Mouse (Mus musculus) mouse embryonic stem cell (cell line): ENCODE data around the gene S100z.

ENCODE experiments used
- in situ Hi-C, 2 experiments: fragments of 300-500 bp; cut with MboI; formaldehyde crosslinking; loops; 1 replicate in 1 of 2; 3 replicates in 1 of 2; pipeline ENCODE4 v1.14.3; 2019 to 2020; ENCODE audit warnings: low sequenced_read_pairs in 2 of 2, low pct_unique_long_range_greater_than_20kb in 1 of 2, mixed read lengths in 1 of 2; ENCODE audit not compliant: unreplicated experiment in 1 of 2

Gene S100z

GRCm38 (mm10) chr13:95478671-95479413 lies at the start of gene S100z:
TSS of gene S100z (minus strand) at chr13:95478721.
- in situ Hi-C loops = no loop called here

GRCm38 (mm10) chr13:95524674-95525491 lies 46.4 kb upstream of the S100z start, which contains the start of gene F2rl1:
TSS of gene F2rl1 (minus strand) at chr13:95525227.
- in situ Hi-C loops = no loop called here

GRCm38 (mm10) chr13:95524424-95524673 lies 45.8 kb upstream of the S100z start:
- in situ Hi-C loops = no loop called here

- in situ Hi-C loops = no loop called here
Observed at GRCm38 (mm10) chr13:95523659-95524423, 45.3 kb upstream of the S100z start.

- in situ Hi-C loops = no loop called here
Observed at GRCm38 (mm10) chr13:95522176-95522575, 43.7 kb upstream of the S100z start.

GRCm38 (mm10) chr13:95521029-95521428 lies 42.5 kb upstream of the S100z start:
- in situ Hi-C loops = no loop called here

GRCm38 (mm10) chr13:95514756-95515155 lies 36.2 kb upstream of the S100z start:
- in situ Hi-C loops = no loop called here

- in situ Hi-C loops = no loop called here
Observed at GRCm38 (mm10) chr13:95510054-95510453, 31.5 kb upstream of the S100z start.

- in situ Hi-C loops = no loop called here
Observed at GRCm38 (mm10) chr13:95503279-95503917, 24.9 kb upstream of the S100z start.

- in situ Hi-C loops = no loop called here
Observed at GRCm38 (mm10) chr13:95496601-95497000, 18.1 kb upstream of the S100z start.

- in situ Hi-C loops = no loop called here
Observed at GRCm38 (mm10) chr13:95494812-95495211, 16.3 kb upstream of the S100z start.

- in situ Hi-C loops = no loop called here
Observed at GRCm38 (mm10) chr13:95493296-95493695, 14.8 kb upstream of the S100z start.

- in situ Hi-C loops = no loop called here
Observed at GRCm38 (mm10) chr13:95491327-95491726, 12.8 kb upstream of the S100z start.

GRCm38 (mm10) chr13:95484664-95485063 lies 6.1 kb upstream of the S100z start:
- in situ Hi-C loops = no loop called here

- in situ Hi-C loops = no loop called here
Observed at GRCm38 (mm10) chr13:95481428-95481827, 2.9 kb upstream of the S100z start.

- in situ Hi-C loops = no loop called here
Observed at GRCm38 (mm10) chr13:95477173-95477572, 1.3 kb downstream of the S100z start.

- in situ Hi-C loops = no loop called here
Observed at GRCm38 (mm10) chr13:95475124-95475523, 3.4 kb downstream of the S100z start.

- in situ Hi-C loops = loop anchor here (5.0 kb wide), 1 partner anchor 87 kb away; no protein-coding TSS in a partner anchor
Observed at GRCm38 (mm10) chr13:95474294-95474693, 4.2 kb downstream of the S100z start.

GRCm38 (mm10) chr13:95470970-95471369 lies 7.6 kb downstream of the S100z start:
- in situ Hi-C loops = loop anchor here (5.0 kb wide), 1 partner anchor 84 kb away; no protein-coding TSS in a partner anchor
